Mouse (Mus musculus) layer of hippocampus, adult 9-10 months (tissue): ENCODE results near the gene Ahnak2.

Experiments
- DNase-seq: peaks from one replicate; pipeline ENCODE4 v3.0.0; 2022; ENCODE audit warnings: low spot score

Ahnak2 gene

GRCm38 (mm10) chr12:112760154-112760926 lies 42.1 kb downstream of the Ahnak2 start, which contains the start of gene Pld4:
Gene Pld4 (plus strand): TSS chr12:112760655.
- no peak for DNase-seq

DNA sequence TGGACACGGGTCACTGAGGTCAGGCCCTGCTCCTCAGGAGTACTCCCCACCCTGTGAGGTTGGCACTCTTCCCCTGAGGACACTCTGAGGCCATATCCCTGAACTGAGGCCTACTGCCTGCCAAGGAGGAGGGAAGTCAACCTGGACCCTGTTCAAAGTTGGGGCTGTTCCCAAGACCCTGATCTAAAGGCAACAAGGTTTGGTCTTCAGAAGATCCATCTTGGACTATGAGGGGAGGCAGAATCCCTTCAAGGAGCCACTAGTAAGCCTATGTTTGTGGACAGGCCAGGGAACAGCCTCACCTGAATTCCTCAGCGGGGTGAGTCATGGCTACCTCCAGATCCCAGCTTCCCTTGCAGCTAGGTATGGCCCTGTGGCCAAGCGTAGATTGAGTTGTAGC lies 43.0 kb downstream of the Ahnak2 start:
- no peak for DNase-seq

DNA sequence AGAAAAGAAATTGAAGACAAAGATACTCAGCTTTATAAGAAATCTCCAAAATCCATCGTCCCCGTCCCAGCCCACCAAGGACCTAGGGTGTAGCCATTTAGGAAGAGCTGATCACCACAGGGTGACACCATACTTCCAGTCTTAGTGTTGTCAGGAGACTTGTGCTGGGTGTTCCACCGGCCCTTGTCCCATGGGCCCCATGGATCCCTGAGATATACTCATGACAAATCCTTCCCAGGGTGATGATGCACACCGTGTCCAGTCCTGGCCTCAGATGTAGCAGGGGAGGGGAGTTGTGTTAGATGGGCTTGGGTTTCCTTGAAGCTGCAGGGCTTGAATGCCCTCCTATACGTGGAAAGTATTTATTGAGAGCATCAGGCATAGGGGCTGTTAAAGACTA lies 44.6 kb downstream of the Ahnak2 start:
- DNase-seq, result no peak

- no peak for DNase-seq
Measured at GRCm38 (mm10) chr12:112755900-112756299, 46.6 kb downstream of the Ahnak2 start.

- no peak for DNase-seq
Measured at GRCm38 (mm10) chr12:112752399-112752798, 50.1 kb downstream of the Ahnak2 start.

- no peak for DNase-seq
Measured at GRCm38 (mm10) chr12:112750976-112751375, 51.5 kb downstream of the Ahnak2 start.

DNA sequence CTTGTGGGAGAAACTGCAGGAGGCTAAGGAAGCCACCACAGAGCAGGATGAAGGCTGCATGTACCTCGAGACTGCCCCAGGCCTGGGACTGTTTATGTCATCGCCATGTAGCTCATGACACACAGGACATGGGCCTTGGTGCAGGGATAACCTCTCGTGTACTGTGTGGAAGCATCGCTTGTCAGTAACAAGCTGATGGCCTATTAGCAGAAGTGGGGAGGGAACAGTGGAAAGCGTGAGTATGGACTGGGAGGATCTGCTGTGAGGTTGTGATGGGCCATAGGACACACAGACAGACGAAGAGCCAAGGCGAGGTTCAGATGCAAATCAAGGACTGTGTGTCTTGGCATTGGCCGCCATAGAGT lies 54.9 kb downstream of the Ahnak2 start:
- no peak for DNase-seq

- DNase-seq, result no peak
Measured at GRCm38 (mm10) chr12:112746808-112747605, 55.5 kb downstream of the Ahnak2 start.

- no peak for DNase-seq
Measured at GRCm38 (mm10) chr12:112746461-112746807, 56.0 kb downstream of the Ahnak2 start.

- no peak for DNase-seq
Measured at GRCm38 (mm10) chr12:112745716-112746115, 56.7 kb downstream of the Ahnak2 start.

- DNase-seq, result no peak
Measured at GRCm38 (mm10) chr12:112744891-112745580, 57.4 kb downstream of the Ahnak2 start.

GRCm38 (mm10) chr12:112744211-112744610 lies 58.2 kb downstream of the Ahnak2 start:
- no peak for DNase-seq

DNA sequence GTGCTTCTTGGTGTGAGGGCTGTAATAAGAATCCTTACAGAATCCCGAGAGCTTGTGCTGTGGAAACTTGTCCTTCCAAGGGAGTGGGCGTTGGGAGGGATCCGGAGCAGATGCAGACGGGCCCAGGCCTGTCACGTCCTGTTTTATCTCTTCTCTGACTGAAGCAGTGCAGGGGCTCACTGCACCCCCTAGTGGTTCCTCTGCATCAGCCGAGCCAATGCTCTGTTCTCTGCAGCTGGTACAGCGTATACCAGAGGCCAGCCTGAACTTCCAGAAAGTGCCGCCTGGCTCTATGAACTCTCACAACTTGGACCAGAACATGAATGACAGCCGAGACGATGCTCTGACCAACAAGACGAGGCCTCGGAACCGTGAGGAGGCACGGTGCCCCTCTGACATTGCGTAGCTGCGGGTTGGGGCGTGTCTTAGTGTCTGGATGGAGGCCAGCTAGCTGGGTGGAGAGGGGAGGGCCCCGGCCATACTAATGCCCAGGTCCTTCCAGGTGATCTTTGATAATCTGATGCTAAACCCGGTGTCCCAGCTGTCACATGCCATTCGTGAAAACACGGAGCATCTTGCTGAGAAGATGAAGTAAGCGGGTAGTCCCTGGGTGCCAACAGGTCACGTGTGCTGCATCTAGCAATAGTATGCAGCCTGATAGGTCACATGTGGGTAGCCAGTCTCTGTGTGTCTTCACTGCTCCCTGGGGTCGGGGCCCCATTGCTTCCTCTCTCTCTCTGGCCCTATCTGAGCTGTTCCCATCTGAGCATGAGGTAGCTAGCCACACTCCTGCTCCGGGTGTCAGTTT lies 59.1 kb downstream of the Ahnak2 start:
- peak; percentile 71 for DNase-seq

DNA sequence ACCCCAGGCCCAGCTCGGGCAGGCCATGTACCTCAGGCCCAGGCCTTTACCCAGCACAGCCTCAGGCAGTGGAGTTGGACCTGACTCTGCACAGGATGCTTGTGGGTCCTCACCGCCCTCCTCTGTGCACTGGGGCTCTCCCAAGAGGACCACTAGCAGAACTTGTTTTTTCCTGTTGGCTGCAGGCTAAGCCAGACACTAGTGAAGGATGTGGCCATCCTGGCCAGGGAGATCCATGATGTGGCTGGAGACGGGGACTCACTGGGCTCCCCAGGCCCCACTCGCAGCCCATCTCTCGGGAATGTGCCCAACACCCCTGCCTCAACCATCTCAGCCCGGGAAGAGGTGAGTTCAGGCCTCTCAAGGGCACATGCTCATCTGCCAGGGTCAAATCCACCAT lies 59.7 kb downstream of the Ahnak2 start:
- no peak for DNase-seq

DNA sequence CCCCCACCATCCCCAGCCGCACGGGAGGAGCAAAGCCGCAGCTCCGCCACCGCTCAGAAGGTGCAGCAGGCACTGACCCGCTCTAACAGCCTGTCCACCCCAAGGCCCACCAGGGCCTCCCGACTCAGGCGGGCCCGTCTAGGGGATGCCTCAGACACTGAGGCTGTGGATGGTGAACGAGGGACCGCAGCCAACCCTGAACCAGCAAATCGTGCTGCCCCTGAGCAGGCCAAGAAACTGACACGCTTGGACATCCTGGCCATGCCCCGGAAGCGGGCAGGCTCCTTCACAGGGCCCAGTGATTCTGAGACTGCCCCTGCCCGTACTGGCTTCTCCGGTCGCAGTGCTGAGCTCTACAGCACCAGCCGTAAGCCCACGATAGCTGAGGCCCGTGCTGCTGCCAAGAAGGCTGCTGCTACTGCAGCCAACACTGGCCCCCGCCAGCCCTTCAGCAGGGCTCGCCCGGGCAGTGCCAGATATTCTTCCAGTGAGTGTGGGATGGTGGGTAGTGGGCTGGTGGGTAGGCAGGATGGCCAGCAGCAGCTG lies 63.4 kb downstream of the Ahnak2 start:
- no peak for DNase-seq

DNA sequence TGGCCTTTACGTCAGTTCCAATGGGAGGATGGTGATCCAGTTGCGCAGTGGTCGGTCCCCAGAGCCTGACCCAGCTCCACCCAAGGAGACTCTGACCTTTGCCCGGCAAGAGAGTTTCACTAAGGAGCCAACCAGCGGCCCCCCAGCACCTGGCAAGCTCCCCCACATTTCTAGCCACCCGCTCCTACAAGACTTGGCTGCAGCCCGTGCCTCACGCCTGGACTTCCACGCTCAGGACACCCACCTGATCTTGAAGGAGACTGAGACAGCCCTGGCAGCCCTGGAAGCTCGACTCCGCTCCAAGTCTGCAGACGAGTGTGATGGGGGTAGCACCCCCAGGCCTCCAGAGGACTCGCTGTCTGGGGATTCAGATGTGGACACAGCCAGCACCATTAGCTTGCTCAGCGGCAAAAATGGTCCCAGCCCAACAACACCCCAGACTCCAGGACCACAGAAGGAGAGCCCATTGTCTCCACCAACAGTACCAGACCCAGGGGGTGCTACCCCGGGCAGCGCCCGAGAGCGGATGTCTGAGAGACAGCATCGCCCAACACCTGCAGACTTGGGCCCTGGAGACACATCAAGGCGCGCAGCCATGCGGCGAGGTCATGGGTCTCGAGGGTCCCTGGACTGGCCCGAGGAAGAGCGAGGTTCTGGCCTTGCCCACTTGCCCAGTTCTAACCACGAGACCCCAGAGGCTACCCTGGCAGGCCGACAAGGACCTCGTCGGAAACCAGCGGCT lies 64.0 kb downstream of the Ahnak2 start:
- DNase-seq, result no peak

DNA sequence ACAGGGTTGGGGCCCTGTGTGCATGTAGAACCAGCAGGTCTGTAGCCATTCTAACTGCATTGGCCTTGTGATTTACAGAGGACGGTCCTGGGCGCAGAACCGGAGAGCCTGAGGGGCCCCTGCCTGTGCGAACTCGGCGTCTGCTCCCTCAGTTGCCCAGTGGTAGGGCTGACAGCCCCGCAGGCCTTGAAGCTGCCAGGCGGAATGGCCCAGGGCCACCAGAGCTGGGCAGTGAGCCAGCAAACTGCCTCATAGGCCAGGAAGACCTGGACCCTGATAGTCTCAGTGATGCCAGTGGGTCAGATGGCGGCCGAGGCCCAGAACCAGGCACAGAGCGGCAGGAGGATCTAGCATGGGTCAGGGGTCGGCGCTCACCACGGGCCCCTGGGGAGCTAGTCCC lies 64.7 kb downstream of the Ahnak2 start:
- no peak for DNase-seq

DNA sequence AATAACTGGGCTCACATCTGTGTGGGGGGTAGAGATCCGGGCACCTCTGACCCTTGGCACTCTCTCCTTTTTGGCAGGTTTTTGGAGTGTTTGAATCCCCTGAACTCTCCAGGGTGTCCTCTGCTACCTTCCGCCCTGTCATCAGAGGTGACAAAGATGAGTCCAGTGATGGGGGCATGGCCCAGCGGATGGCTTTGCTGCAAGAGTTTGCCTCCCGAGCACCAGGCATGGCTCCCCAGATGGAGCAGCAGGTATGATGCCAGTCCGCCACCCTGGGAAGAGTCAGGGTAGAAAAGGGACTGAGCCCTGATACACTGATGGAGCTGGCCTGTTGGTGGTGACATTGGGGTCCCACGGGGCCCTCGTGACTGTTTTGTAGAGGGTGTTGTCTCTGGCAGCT lies 65.4 kb downstream of the Ahnak2 start:
- no peak for DNase-seq

GRCm38 (mm10) chr12:112736636-112736925 lies 65.9 kb downstream of the Ahnak2 start:
- no peak for DNase-seq

DNA sequence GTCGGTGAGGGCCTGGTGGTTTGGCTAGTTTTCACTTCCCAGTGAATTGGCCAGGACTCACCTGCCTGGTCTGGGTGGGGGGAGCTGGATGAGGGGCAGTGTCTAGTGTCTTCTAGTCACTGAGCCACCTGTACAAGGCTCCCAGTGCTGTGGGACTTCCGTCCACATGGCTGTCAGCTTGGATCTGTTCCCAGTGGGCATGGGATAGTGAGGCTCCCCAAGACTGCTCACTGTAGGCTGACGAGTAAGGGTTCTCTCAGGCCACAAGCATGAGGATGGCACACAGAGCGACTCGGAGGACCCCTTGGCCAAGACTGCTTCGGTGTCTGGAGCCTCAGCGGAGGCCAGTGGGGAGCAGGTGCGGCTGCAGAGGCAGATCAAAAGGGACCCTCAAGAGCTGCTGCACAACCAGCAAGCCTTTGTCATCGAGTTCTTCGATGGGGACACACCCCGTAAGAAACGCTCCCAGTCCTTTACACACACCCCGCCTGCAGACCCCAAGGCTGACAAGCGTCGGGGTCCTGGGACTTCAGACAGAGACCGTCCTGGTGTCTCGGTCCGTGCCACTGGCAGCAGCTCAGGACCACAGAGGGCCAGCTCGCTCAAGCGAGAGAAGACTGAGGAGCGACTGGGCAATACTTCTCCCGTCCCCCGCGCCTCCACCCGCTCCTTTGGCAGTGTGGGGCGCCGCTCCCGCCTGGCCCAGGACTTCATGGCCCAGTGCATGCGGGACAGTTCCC lies 66.4 kb downstream of the Ahnak2 start:
- DNase-seq, result no peak
